Mouse (Mus musculus) heart, postnatal 0 days (tissue): ENCODE data around the gene Snx15. TPM values are rescaled to one million over a fixed set of nuclear protein-coding genes. Genes with fewer than 3 reads are reported as not detected.

Experiments
- ATAC-seq: fragments of 200-750 bp; cut with Nextera tagmentation; 2 replicates; pipeline ENCODE4 v1.8.0; 2017; ENCODE audit warnings: low read depth, moderate number of reproducible peaks, moderate library complexity; ENCODE audit not compliant: insufficient read depth
- DNase-seq: peaks from one replicate; pipeline ENCODE4 v3.0.0-alpha.2; 2016; ENCODE audit warnings: low spot score
- H3K27ac ChIP-seq: fragments of 300-500 bp; sonication (generic); 2 replicates; pipeline ENCODE4 v1.5.1; 2014; ENCODE audit warnings: low read depth, mild to moderate bottlenecking
- H3K27me3 ChIP-seq: fragments of 300-500 bp; sonication (generic); 2 replicates; pipeline ENCODE4 v1.6.1; 2014; ENCODE audit warnings: low read length, mixed read lengths; ENCODE audit not compliant: control insufficient read depth, insufficient read depth
- H3K36me3 ChIP-seq: fragments of 300-500 bp; sonication (generic); replicated peaks from 2 replicates; pipeline ENCODE4 v1.6.1; 2014; ENCODE audit warnings: low read length, mixed read lengths; ENCODE audit not compliant: control insufficient read depth, insufficient read depth
- H3K4me1 ChIP-seq: fragments of 300-500 bp; sonication (generic); 2 replicates; pipeline ENCODE4 v1.6.1; 2014; ENCODE audit warnings: antibody characterized with exemption; ENCODE audit not compliant: control insufficient read depth, insufficient read depth
- H3K4me2 ChIP-seq: fragments of 300-500 bp; sonication (generic); 2 replicates; pipeline ENCODE4 v1.6.1; 2014; ENCODE audit warnings: low read depth, mild to moderate bottlenecking, low read length, moderate library complexity
- H3K4me3 ChIP-seq: fragments of 300-500 bp; sonication (generic); 2 replicates; pipeline ENCODE4 v1.5.1; 2014; ENCODE audit warnings: low read depth, low read length
- H3K9ac ChIP-seq: fragments of 300-500 bp; sonication (generic); replicated peaks from 2 replicates; pipeline ENCODE4 v1.6.1; 2014; ENCODE audit warnings: low read depth, low read length, mixed read lengths
- H3K9me3 ChIP-seq: fragments of 300-500 bp; sonication (generic); replicated peaks from 2 replicates; pipeline ENCODE4 v1.6.1; 2016; ENCODE audit warnings: low read length; ENCODE audit not compliant: control insufficient read depth
- CTCF ChIP-seq: IDR thresholded peaks from 2 replicates; pipeline ENCODE4 v1.5.1; 2016; ENCODE audit warnings: antibody characterized with exemption, control low read depth, low read depth
- EP300 ChIP-seq: IDR thresholded peaks from 2 replicates; pipeline ENCODE4 v1.6.1; 2016; ENCODE audit warnings: antibody characterized with exemption, low read depth
- WGBS: fragments of 180-500 bp; shearing (Covaris S2); extraction: QIAGEN DNeasy Blood & Tissue Kit; methylation state at CpG from one replicate; pipeline ENCODE4 v1.1.7; 2014; 5-methylcytosine and 5-hydroxymethylcytosine counted together
- polyA plus RNA-seq: library from polyadenylated mRNA; unstranded; fragments of >200 nt; fragmentation: Nextera tagmentation; extraction: Ambion mirVana; gene quantifications from 2 replicates; pipeline ENCODE4 v1.2.1, GENCODE M21; 2015
- total RNA-seq: library from RNA; depleted of rRNA; stranded (reverse); fragments of >200 nt; gene quantifications from 2 replicates; pipeline ENCODE4 v1.2.3, GENCODE M21; 2014; ENCODE audit warnings: low replicate concordance

Snx15 gene
- total and polyA plus RNA-seq, 2 experiments from 2014 or later: 17.5 to 30.5 TPM

GRCm38 (mm10) chr19:6126789-6127580, 1.1 kb downstream of the Snx15 start:
- no peak for ATAC-seq
- no peak for DNase-seq
- no peak overlapping the region for H3K9ac ChIP-seq
- 63% methylated on average over 10 of the region's 10 CpGs for WGBS
- H3K4me1 ChIP-seq: no peaks in the 10 kb centered on the region; the same call in 1 of the 2 replicates
- TF ChIP-seq EP300 (no peak), CTCF (no peak)
- no peaks in the 10 kb centered on the region for H3K36me3 ChIP-seq
- peak overlapping the region; percentile 89; the same call in 1 of the 2 replicates for H3K27ac ChIP-seq
- H3K9me3 ChIP-seq: no peaks in the 10 kb centered on the region
- H3K27me3 ChIP-seq: no peaks in the 10 kb centered on the region
- peak overlapping the region; percentile 61 for H3K4me2 ChIP-seq
- H3K4me3 ChIP-seq: peak overlapping the region; percentile 49

DNA sequence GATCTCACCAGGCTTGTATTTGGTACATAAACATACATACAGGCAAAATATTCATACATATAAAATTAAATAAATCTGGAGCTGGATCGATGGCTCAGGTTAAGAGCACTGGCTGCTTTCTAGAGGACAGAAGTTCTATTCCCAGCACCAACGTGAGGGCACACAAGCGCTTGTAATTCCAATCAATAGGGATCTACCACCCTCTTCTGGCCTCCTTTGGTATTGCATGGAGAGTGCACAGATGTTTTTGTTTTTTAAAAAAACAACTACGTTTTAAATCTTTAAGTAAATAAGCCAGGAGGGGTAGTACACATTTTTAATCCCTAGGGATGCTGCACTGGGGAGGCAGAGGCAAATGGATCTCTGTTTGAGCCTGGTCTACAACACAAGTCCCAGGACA, 1.8 kb downstream of the Snx15 start:
- no peak overlapping the region for H3K4me3 ChIP-seq
- no peaks in the 10 kb centered on the region; the same call in 1 of the 2 replicates for H3K4me1 ChIP-seq
- DNase-seq: no peak
- H3K27ac ChIP-seq: no peak overlapping the region
- no peaks in the 10 kb centered on the region for H3K9me3 ChIP-seq
- H3K4me2 ChIP-seq: no peak overlapping the region
- H3K36me3 ChIP-seq: no peaks in the 10 kb centered on the region
- H3K9ac ChIP-seq: no peak overlapping the region
- peak; percentile 71 for TF ChIP-seq CTCF
- no peak for TF ChIP-seq EP300
- 24% methylated on average over 4 of the region's 4 CpGs for WGBS
- no peak for ATAC-seq
- no peaks in the 10 kb centered on the region for H3K27me3 ChIP-seq

GRCm38 (mm10) chr19:6124898-6125297, 3.2 kb downstream of the Snx15 start:
- ATAC-seq (no peak), DNase-seq (no peak)
- 70% methylated on average over 2 of the region's 2 CpGs for WGBS
- Histone ChIP-seq H3K27ac (no peak overlapping the region), H3K9ac (no peak overlapping the region), H3K9me3 (no peaks in the 10 kb centered on the region), H3K4me2 (no peak overlapping the region), H3K27me3 (no peaks in the 10 kb centered on the region), H3K36me3 (0 out of 2 replicates have a peak, but pooled peaks cover 4% of the 10 kb centered on the region), H3K4me1 (no peaks in the 10 kb centered on the region; the same call in 1 of the 2 replicates), H3K4me3 (no peak overlapping the region)
- TF ChIP-seq EP300 (no peak), CTCF (no peak)

DNA sequence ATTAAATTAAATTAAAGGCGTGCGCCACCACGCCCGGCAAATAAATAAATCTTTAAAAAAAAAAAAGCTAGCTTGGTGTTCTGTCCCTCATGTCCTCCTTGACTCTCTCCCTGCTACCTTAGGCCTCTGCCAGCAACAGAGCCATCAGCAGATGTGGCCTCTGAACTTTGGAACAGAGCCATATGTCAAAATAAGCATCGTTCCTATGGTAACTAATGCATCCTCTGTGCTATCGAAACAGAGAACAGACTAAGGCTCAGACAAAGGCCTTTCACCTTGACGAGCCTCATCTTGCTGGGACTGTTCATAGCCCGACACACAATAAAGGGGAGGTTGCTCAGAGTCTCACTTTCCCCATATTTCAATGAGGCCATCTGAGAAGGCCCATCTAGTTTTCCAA, 4.8 kb downstream of the Snx15 start:
- H3K27ac ChIP-seq: no peak overlapping the region
- no peak overlapping the region for H3K4me2 ChIP-seq
- WGBS: 75% methylated on average over 8 of the region's 8 CpGs
- no peaks in the 10 kb centered on the region; the same call in 1 of the 2 replicates for H3K4me1 ChIP-seq
- TF ChIP-seq EP300: no peak
- no peak for TF ChIP-seq CTCF
- H3K27me3 ChIP-seq: no peaks in the 10 kb centered on the region
- ATAC-seq (no peak), DNase-seq (no peak)
- 0 out of 2 replicates have a peak, but pooled peaks cover 4% of the 10 kb centered on the region for H3K36me3 ChIP-seq
- H3K9me3 ChIP-seq: no peaks in the 10 kb centered on the region
- H3K9ac ChIP-seq: no peak overlapping the region
- no peak overlapping the region for H3K4me3 ChIP-seq

DNA sequence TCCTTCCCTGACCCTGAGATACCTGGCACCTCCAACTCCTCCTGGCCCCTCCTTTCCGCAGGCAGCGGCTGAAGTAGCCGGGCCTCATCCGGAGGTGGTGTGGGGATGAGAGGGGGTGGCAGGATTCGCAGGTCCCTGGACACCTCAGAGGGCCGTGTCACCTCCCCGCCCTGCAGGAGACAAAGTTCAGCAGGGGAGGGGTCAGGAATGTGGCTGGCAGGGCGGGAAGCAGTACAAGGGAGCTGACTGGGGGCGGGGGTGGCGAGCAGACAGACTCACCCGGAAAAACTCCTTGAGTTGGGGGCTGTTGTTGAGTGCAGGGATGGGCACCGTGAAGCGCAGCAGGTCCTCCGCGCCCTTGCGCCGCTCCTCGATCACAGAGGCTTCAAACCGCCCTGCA, 6.3 kb downstream of the Snx15 start:
- peaks cover 7% of the 10 kb centered on the region for H3K4me1 ChIP-seq
- 38% methylated on average over 19 of the region's 19 CpGs for WGBS
- no peak overlapping the region for H3K4me2 ChIP-seq
- DNase-seq (no peak), ATAC-seq (no peak)
- no peak overlapping the region for H3K27ac ChIP-seq
- H3K27me3 ChIP-seq: no peaks in the 10 kb centered on the region
- H3K9ac ChIP-seq: no peak overlapping the region
- no peak overlapping the region for H3K4me3 ChIP-seq
- H3K9me3 ChIP-seq: no peaks in the 10 kb centered on the region
- H3K36me3 ChIP-seq: 0 out of 2 replicates have a peak, but pooled peaks cover 4% of the 10 kb centered on the region
- no peak for TF ChIP-seq CTCF
- no peak for TF ChIP-seq EP300
